Mouse (Mus musculus) lung, adult 2 months (tissue): ENCODE results near the gene Zfp592.

Experiments
- CTCF ChIP-seq: fragments of 200-500 bp; IDR thresholded peaks from 2 replicates; pipeline ENCODE4 v1.5.1; 2011; ENCODE audit warnings: mild to moderate bottlenecking, low read length, control low read depth; ENCODE audit not compliant: insufficient read depth
- POLR2A ChIP-seq: fragments of 200-500 bp; IDR thresholded peaks from 2 replicates; pipeline ENCODE4 v1.6.1; 2011; ENCODE audit warnings: low read depth, mild to moderate bottlenecking, control low read depth, low read length, borderline replicate concordance; ENCODE audit errors: extremely low read depth

DNA sequence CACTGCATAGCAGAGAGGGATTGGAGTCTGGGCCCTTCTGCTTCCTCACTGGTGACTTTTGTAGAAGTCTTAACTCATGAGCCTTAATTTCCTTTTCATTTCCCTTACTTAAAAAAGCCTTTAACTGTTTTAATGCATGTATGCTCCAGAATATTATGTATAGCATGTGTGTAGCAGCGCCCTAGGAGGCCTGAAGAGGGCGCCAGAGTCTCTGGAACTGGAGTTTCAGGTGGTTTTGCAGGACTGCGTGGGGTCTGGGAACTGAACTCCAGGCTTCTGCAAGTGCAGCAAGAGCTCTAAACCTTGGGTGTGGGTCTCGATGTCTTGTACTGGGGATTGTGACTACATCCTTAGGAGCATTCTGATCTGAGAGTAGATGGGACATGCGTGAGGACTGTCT lies 79.8 kb downstream of the Zfp592 start:
- TF ChIP-seq POLR2A (no peak), CTCF (0 out of 2 replicates have a peak, but pooled peaks have one; percentile 16)
